Mouse (Mus musculus) forebrain, postnatal 0 days (tissue): Measurements from ENCODE around the gene Them7. TPM values are rescaled to one million over a fixed set of nuclear protein-coding genes. Genes with fewer than 3 reads are reported as not detected.

Experiments used
- ATAC-seq: fragments of 200-750 bp; cut with Nextera tagmentation; 2 replicates; pipeline ENCODE4 v1.8.0; 2017; ENCODE audit warnings: mild to moderate bottlenecking, moderate library complexity
- DNase-seq: peaks from one replicate; pipeline ENCODE4 v3.0.0-alpha.2; 2015
- H3K27ac ChIP-seq: fragments of 300-500 bp; sonication (generic); 2 replicates; pipeline ENCODE4 v1.5.1; 2014; ENCODE audit warnings: low read depth, mild to moderate bottlenecking, antibody characterized with exemption, low read length, moderate library complexity, mixed read lengths
- H3K27me3 ChIP-seq: fragments of 300-500 bp; sonication (generic); 2 replicates; pipeline ENCODE4 v1.6.1; 2014; ENCODE audit warnings: mild to moderate bottlenecking, low read length, mixed read lengths; ENCODE audit not compliant: insufficient read depth
- H3K36me3 ChIP-seq: fragments of 300-500 bp; sonication (generic); 2 replicates; pipeline ENCODE4 v1.6.1; 2014; ENCODE audit warnings: mild to moderate bottlenecking, moderate library complexity; ENCODE audit not compliant: insufficient read depth
- H3K4me1 ChIP-seq: fragments of 300-500 bp; sonication (generic); 2 replicates; pipeline ENCODE4 v1.6.1; 2014; ENCODE audit warnings: antibody characterized with exemption; ENCODE audit not compliant: insufficient read depth
- H3K4me2 ChIP-seq: fragments of 300-500 bp; sonication (generic); 2 replicates; pipeline ENCODE4 v1.6.1; 2014; ENCODE audit warnings: low read depth, mild to moderate bottlenecking, moderate library complexity
- H3K4me3 ChIP-seq: fragments of 300-500 bp; sonication (generic); 2 replicates; pipeline ENCODE4 v1.5.1; 2014; ENCODE audit warnings: low read depth, low read length, mixed read lengths
- H3K9ac ChIP-seq: fragments of 300-500 bp; sonication (generic); 2 replicates; pipeline ENCODE4 v1.6.1; 2014; ENCODE audit warnings: mild to moderate bottlenecking
- H3K9me3 ChIP-seq: fragments of 300-500 bp; sonication (generic); 2 replicates; pipeline ENCODE4 v1.6.1; 2016; ENCODE audit warnings: low read length
- CTCF ChIP-seq: sonication (generic); IDR thresholded peaks from 2 replicates; pipeline ENCODE4 v1.5.1; 2016; ENCODE audit warnings: antibody characterized with exemption, control low read depth, low read depth
- WGBS: fragments of 180-500 bp; shearing (Covaris S2); extraction: QIAGEN DNeasy Blood & Tissue Kit; methylation state at CpG from one replicate; pipeline ENCODE4 v1.1.7; 2014; 5-methylcytosine and 5-hydroxymethylcytosine counted together
- polyA plus RNA-seq: library from polyadenylated mRNA; unstranded; fragments of >200 nt; fragmentation: Nextera tagmentation; extraction: Ambion mirVana; gene quantifications from 2 replicates; pipeline ENCODE4 v1.2.1, GENCODE M21; 2015
- total RNA-seq: library from RNA; depleted of rRNA; stranded (reverse); fragments of >200 nt; gene quantifications from 2 replicates; pipeline ENCODE4 v1.2.3, GENCODE M21; 2014

Gene Them7
- total and polyA plus RNA-seq, 2 experiments from 2014 or later = not detected

DNA sequence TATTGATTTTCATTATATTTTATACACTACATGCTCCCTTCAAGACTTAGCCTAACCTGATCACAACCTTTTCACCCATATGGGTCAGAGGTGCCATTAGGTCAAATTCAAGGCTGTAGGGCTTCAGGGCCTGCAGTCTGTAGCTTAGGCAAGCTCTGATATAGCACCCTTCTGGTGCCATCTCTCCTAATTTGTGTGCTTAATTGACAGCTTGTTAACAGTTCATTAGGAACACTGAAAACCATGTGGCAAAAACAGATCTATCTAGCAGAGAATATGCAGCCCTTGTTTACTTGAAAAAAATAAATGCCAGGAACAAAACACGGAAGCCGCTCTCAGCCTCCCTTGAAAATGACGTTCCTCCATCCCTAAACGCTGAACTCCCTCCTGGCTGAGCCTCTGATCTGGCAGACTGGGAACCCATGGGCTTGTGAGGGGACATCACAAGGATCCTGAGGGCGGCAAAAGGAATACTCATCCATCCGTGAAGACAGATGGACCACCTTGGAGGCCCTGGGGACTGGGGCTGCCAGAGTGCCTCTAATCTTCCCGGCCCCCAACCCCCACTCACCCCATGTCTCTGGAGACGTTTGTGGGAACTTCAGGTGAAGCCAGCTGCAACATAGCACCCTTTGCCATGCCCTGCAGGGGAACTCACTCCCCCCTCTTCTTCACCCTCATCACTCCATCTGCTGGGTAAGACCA lies 113.2 kb downstream of the Them7 start:
- Histone ChIP-seq H3K4me3 (no peak overlapping the region), H3K9me3 (no peaks in the 10 kb centered on the region), H3K9ac (no peak overlapping the region), H3K36me3 (no peaks in the 10 kb centered on the region), H3K4me1 (peaks cover 10% of the 10 kb centered on the region; the same call in 1 of the 2 replicates), H3K4me2 (no peak overlapping the region), H3K27ac (no peak overlapping the region), H3K27me3 (peaks cover 9% of the 10 kb centered on the region)
- WGBS = 24% methylated on average over 8 of the region's 8 CpGs
- ATAC-seq (0 out of 2 replicates have a peak, but pooled peaks have one; percentile 28), DNase-seq (peak; percentile 30)
- TF ChIP-seq CTCF = no peak

DNA sequence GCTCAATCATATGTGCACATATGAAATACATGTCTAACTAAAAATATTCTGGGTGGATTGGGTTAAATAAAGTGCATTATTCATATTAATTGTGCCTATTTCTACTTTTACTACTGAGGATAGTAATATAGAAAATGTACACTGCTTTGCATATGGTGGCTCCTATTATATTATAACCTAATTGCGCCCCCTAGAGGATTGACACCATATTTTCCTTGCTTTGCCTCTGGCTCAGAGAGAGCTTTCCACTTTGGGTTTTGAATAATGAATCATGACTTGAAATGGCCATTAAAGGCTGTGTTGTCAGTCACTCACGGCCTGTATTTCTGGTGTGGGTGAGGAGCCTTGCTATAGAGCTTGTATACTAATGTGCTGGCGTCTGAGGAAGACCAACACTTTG lies 115.9 kb downstream of the Them7 start:
- Histone ChIP-seq H3K9me3 (no peaks in the 10 kb centered on the region), H3K27me3 (peaks cover 8% of the 10 kb centered on the region; the same call in 1 of the 2 replicates), H3K4me1 (0 out of 2 replicates have a peak, but pooled peaks cover 4% of the 10 kb centered on the region), H3K36me3 (no peaks in the 10 kb centered on the region), H3K4me2 (no peak overlapping the region), H3K27ac (no peak overlapping the region), H3K9ac (no peak overlapping the region), H3K4me3 (no peak overlapping the region)
- no peak for ATAC-seq
- DNase-seq = no peak
- no peak for TF ChIP-seq CTCF
- WGBS = 67% methylated on average over 3 of the region's 3 CpGs

DNA sequence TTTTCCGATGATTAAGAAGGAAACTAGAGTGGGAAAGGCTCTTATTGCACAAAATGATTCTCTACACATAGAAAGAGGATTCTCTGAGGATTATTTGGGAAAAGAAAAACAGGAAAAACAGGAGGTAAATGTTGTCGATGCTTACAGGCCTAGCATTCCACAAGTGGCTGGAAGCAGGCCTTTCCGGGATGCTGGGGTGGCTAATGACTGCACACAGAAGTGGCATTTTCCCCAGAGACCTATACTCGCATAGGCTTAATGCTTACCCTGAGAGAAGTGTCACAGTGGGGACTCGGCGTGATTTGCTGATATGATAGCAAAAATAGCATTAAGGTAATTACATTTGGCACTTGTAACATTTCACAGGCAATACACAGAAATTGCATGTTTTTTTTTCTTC lies 124.8 kb downstream of the Them7 start:
- no peaks in the 10 kb centered on the region for H3K27me3 ChIP-seq
- WGBS = 39% methylated on average over 6 of the region's 6 CpGs
- no peak overlapping the region for H3K4me3 ChIP-seq
- ATAC-seq (no peak), DNase-seq (no peak)
- TF ChIP-seq CTCF = no peak
- no peak overlapping the region for H3K27ac ChIP-seq
- no peak overlapping the region for H3K4me2 ChIP-seq
- no peaks in the 10 kb centered on the region for H3K36me3 ChIP-seq
- H3K4me1 ChIP-seq = no peaks in the 10 kb centered on the region
- H3K9ac ChIP-seq = no peak overlapping the region
- H3K9me3 ChIP-seq = no peaks in the 10 kb centered on the region

DNA sequence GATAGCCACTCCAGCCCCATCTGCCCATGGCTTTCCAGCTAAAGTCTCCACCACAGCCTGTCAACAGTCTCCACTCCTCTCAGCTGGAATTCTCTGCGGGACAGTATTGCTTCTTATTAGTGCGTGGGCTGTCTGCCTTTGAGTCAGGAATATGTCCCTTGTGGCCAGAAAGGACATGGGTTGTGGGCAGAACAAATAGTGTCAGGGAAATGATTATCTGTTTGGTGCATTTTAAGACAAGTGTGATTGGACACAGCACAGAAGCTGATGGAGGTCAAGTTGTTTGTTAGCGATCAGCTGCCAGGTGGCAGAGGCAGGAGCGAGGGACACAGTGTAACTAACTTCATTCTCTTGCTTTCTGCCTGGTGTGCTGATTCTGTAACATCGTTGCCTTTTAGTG lies 132.7 kb downstream of the Them7 start:
- Histone ChIP-seq H3K9ac (no peak overlapping the region), H3K4me2 (no peak overlapping the region), H3K27me3 (no peaks in the 10 kb centered on the region), H3K36me3 (no peaks in the 10 kb centered on the region), H3K27ac (no peak overlapping the region), H3K9me3 (no peaks in the 10 kb centered on the region), H3K4me1 (no peaks in the 10 kb centered on the region), H3K4me3 (no peak overlapping the region)
- TF ChIP-seq CTCF = no peak
- DNase-seq = no peak
- ATAC-seq = no peak
- WGBS = 74% methylated on average over 5 of the region's 5 CpGs

DNA sequence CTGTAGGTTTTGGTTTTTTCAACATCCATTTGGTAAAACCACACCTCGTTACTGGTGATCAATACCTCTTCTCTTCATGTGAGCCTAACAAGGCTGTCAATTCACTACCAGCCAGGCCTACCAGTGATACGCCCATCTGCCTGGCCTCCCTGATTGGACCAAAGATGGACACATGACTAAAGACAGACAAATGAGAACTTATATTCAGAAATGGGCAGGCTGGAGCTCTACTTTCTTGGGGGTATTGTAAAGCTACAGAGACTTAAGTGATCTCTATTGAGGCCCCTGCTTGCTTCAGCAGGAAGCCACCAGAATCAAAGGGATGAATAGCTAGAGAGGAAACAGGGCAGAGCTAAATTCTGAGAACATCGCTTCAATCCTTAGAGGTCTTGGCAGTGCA lies 133.9 kb downstream of the Them7 start:
- no peaks in the 10 kb centered on the region for H3K9me3 ChIP-seq
- H3K4me1 ChIP-seq = no peaks in the 10 kb centered on the region
- no peak overlapping the region for H3K27ac ChIP-seq
- H3K36me3 ChIP-seq = no peaks in the 10 kb centered on the region
- 76% methylated on average over 3 of the region's 3 CpGs for WGBS
- H3K9ac ChIP-seq = no peak overlapping the region
- H3K4me3 ChIP-seq = no peak overlapping the region
- ATAC-seq = no peak
- no peak for TF ChIP-seq CTCF
- no peak for DNase-seq
- H3K4me2 ChIP-seq = no peak overlapping the region
- H3K27me3 ChIP-seq = no peaks in the 10 kb centered on the region

DNA sequence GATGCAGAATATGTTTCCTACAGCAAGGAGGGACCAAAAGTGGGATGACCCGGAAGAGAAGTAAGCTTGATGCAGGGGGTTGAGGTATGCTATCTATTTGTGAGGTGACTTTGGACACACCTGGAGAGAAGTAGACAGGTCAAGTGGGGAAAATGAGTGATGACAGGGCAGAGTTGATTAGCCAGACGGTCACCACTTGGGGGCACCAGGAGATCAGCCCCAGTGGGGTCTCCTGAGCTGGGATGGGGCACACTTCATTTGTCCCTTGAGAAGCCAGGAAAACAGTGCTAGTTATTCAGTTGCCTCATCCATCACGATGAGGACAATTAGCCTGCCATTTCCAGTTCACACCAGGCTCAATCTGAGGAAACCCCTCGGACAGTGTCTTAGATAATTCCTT lies 143.5 kb downstream of the Them7 start:
- Histone ChIP-seq H3K9me3 (no peaks in the 10 kb centered on the region), H3K9ac (no peak overlapping the region), H3K4me1 (no peaks in the 10 kb centered on the region), H3K4me2 (no peak overlapping the region), H3K27ac (no peak overlapping the region), H3K4me3 (no peak overlapping the region), H3K27me3 (no peaks in the 10 kb centered on the region), H3K36me3 (no peaks in the 10 kb centered on the region)
- DNase-seq = no peak
- peak; percentile 25 for TF ChIP-seq CTCF
- WGBS = 52% methylated on average over 4 of the region's 4 CpGs
- ATAC-seq = no peak

DNA sequence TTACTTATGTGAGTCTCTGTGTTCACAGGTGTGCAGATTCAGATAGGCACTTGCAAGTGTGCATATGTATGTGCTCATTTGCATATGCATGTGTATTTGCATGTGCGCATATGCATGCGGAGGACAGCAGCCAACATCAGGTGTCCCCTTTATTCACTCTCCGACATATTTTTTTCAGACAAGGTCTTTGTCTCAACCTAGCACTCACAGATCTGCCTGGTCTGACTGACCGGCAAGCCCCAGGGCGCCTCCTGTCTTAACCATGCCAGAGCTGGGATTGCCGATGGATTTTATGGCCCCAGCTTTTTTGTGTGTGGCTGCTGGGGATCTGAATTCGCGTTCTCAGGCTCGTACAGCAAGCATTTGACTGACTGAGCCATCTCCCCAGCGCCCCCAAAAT lies 146.1 kb downstream of the Them7 start:
- ATAC-seq (0 out of 2 replicates have a peak, but pooled peaks have one; percentile 6), DNase-seq (no peak)
- no peak for TF ChIP-seq CTCF
- no peaks in the 10 kb centered on the region for H3K27me3 ChIP-seq
- peak overlapping the region; percentile 42 for H3K4me2 ChIP-seq
- WGBS = 11% methylated on average over 10 of the region's 10 CpGs
- no peaks in the 10 kb centered on the region for H3K4me1 ChIP-seq
- H3K9me3 ChIP-seq = no peaks in the 10 kb centered on the region
- H3K9ac ChIP-seq = peak overlapping the region; percentile 19; the same call in 1 of the 2 replicates
- no peak overlapping the region; the same call in 1 of the 2 replicates for H3K27ac ChIP-seq
- no peaks in the 10 kb centered on the region for H3K36me3 ChIP-seq
- H3K4me3 ChIP-seq = 0 out of 2 replicates have a peak overlapping the region, but pooled peaks have one; percentile 18
